Mouse (Mus musculus) midbrain, embryonic 12.5 days (tissue): ENCODE measurements at regions not wholly inside any gene's neighbourhood (a gene's known extent, or its start where the extent isn't known, plus 50 kb on each side); places are given as distances from the start of the nearest gene placed in this dataset.

Experiments
- ATAC-seq: fragments of 200-750 bp; cut with Nextera tagmentation; 2 replicates; pipeline ENCODE4 v1.8.0; 2017; ENCODE audit warnings: low read depth, moderate TSS enrichment, moderate library complexity; ENCODE audit not compliant: low FRiP score
- H3K27ac ChIP-seq: fragments of 300-500 bp; sonication (generic); replicated peaks from 2 replicates; pipeline ENCODE4 v1.5.1; 2016; ENCODE audit warnings: mild to moderate bottlenecking
- H3K27me3 ChIP-seq: fragments of 300-500 bp; sonication (generic); 2 replicates; pipeline ENCODE4 v1.6.1; 2016; ENCODE audit warnings: mild to moderate bottlenecking
- H3K36me3 ChIP-seq: fragments of 300-500 bp; sonication (generic); 2 replicates; pipeline ENCODE4 v1.6.1; 2016
- H3K4me1 ChIP-seq: fragments of 300-500 bp; sonication (generic); 2 replicates; pipeline ENCODE4 v1.6.1; 2016
- H3K4me2 ChIP-seq: fragments of 300-500 bp; sonication (generic); replicated peaks from 2 replicates; pipeline ENCODE4 v1.6.1; 2016; ENCODE audit warnings: mild to moderate bottlenecking, moderate library complexity
- H3K4me3 ChIP-seq: fragments of 300-500 bp; sonication (generic); 2 replicates; pipeline ENCODE4 v1.5.1; 2016; ENCODE audit warnings: mild to moderate bottlenecking
- H3K9ac ChIP-seq: fragments of 300-500 bp; sonication (generic); replicated peaks from 2 replicates; pipeline ENCODE4 v1.6.1; 2016; ENCODE audit warnings: mild to moderate bottlenecking, moderate library complexity
- H3K9me3 ChIP-seq: fragments of 300-500 bp; sonication (generic); 2 replicates; pipeline ENCODE4 v1.6.1; 2016; ENCODE audit warnings: mild to moderate bottlenecking
- WGBS: fragments of 180-500 bp; shearing (Covaris S2); methylation state at CpG from one replicate; pipeline ENCODE4 v1.1.7; 2016; 5-methylcytosine and 5-hydroxymethylcytosine counted together

DNA sequence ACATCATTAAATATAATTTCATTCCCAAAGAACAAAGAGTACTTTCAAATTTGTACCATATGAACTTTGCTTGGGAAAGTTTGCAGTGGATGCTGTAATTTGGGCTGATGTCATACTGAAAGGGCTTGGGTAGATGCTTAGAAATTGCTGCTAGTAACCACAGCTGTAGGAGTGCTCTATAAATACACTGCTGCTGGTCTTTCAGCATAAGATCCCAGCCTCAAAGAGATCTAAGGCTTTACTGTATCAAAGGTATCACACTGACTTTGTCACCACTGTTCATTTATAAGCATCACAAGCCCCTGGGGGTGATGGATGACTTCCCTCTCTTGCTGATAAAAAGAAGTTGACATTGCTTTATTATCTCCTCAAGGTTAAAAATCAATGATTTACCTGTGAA lies 497.2 kb downstream of the Pla2g4a start:
- no peaks in the 10 kb centered on the region for H3K4me1 ChIP-seq
- H3K9ac ChIP-seq = no peak overlapping the region
- no peak for ATAC-seq
- H3K9me3 ChIP-seq = no peaks in the 10 kb centered on the region
- H3K27ac ChIP-seq = no peak overlapping the region
- no peak overlapping the region for H3K4me2 ChIP-seq
- no peaks in the 10 kb centered on the region for H3K27me3 ChIP-seq
- H3K36me3 ChIP-seq = no peaks in the 10 kb centered on the region
- no peak overlapping the region for H3K4me3 ChIP-seq

DNA sequence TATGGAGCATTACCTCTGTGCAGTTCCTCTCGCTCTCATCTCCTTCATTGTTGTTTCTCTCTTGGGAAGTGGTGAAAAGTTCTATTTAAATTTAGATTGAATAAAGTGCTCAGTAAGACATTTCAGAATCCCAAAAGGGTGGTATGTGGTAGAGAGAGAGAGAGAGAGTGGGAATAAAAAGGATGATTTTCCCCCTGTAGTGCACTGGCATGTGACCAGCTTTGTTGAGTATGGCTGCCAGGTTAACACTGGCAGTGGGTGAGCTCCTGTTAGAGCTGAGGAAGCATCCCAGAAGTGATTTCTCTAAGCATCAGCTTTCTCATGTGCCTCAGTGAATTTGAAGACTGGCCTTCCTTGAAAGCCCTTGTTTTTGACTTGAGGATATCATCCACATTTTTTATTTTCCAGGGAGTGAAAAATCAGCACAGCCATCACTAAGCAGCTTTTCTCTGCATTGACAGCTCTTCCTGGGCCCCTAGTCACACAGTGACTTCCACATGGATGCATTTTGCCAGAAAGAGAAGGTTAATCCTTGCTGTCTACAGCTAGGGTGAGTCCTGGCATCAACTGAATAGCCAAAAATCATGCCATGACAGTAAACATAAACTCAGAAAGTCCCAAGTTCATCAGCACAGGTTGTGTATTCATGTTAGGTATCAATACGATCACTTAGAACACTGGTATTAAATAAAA lies 511.1 kb downstream of the Pla2g4a start:
- H3K36me3 ChIP-seq = no peaks in the 10 kb centered on the region
- no peaks in the 10 kb centered on the region for H3K9me3 ChIP-seq
- H3K27me3 ChIP-seq = no peaks in the 10 kb centered on the region
- no peak overlapping the region for H3K4me3 ChIP-seq
- WGBS = 91% methylated on average over 2 of the region's 2 CpGs
- H3K4me1 ChIP-seq = no peaks in the 10 kb centered on the region
- no peak overlapping the region for H3K4me2 ChIP-seq
- no peak overlapping the region for H3K27ac ChIP-seq
- no peak for ATAC-seq
- no peak overlapping the region for H3K9ac ChIP-seq

DNA sequence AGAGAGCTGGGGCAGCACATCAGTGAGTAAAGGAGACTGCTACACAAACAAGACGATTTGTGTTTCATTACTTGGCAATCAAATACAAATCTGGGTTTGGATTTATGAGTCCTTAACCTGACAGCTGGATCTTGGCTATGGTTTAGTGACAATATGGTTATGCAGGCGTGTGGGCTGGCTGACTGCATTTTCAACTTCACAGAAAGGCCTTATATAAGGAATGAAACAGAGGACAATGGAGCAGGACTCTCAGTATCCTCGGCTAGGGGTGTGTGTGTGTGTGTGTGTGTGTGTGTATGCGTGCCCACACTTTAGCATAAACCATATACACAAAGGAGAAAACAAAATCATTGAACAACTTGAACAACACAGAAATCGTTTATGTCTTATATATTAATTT lies 512.6 kb downstream of the Pla2g4a start:
- no peak overlapping the region for H3K4me2 ChIP-seq
- H3K9ac ChIP-seq = no peak overlapping the region
- H3K27me3 ChIP-seq = no peaks in the 10 kb centered on the region
- no peaks in the 10 kb centered on the region for H3K36me3 ChIP-seq
- H3K4me1 ChIP-seq = no peaks in the 10 kb centered on the region
- H3K27ac ChIP-seq = no peak overlapping the region
- 82% methylated on average over 5 of the region's 5 CpGs for WGBS
- H3K9me3 ChIP-seq = no peaks in the 10 kb centered on the region
- no peak for ATAC-seq
- no peak overlapping the region for H3K4me3 ChIP-seq

DNA sequence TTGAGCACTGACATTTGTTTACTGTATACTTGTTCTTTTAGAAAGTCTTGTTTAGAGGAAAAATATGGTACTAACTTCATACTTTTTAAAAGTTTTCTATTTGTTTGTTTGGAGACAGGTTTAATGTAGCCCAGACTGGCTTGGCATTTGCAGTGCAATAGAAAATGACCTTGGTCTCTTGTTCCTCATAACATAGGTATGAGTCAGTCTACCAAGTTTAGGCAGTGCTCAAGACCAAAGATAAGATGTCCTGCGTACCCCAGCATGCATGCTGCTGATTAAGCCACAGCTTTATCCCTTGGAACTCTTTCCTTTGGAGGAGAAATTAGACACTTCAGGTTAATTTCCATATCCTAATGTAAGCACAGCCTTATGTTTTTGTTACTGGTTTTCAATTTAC lies 550.1 kb downstream of the Pla2g4a start:
- no peak overlapping the region for H3K4me3 ChIP-seq
- WGBS = 63% methylated on average over 1 of the region's 1 CpGs
- H3K27ac ChIP-seq = no peak overlapping the region
- H3K9ac ChIP-seq = no peak overlapping the region
- H3K9me3 ChIP-seq = no peaks in the 10 kb centered on the region
- H3K27me3 ChIP-seq = no peaks in the 10 kb centered on the region
- no peak overlapping the region for H3K4me2 ChIP-seq
- H3K4me1 ChIP-seq = no peaks in the 10 kb centered on the region
- ATAC-seq = no peak
- H3K36me3 ChIP-seq = no peaks in the 10 kb centered on the region

DNA sequence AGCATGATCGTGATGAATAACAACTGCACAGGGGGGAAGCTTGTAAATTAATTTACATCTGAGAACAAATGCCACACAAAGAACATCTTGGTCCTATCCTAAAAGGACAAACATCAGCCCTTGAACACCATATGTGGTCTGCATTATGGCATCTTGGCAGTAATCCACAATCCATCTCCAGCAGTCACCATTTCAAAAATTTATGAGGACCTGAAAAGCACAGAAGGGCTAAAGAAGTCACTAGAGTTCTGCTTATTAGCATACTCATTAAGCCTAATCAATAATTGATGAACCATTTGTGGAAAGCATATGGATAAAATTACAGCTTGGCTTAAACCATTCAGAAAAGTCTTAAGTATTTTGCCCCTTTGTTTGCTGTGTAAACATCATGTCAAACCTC lies 555.7 kb downstream of the Pla2g4a start:
- Histone ChIP-seq H3K9ac (no peak overlapping the region), H3K9me3 (no peaks in the 10 kb centered on the region), H3K36me3 (no peaks in the 10 kb centered on the region), H3K4me2 (no peak overlapping the region), H3K4me3 (no peak overlapping the region), H3K27me3 (no peaks in the 10 kb centered on the region), H3K4me1 (no peaks in the 10 kb centered on the region), H3K27ac (no peak overlapping the region)
- 44% methylated on average over 1 of the region's 1 CpGs for WGBS
- peak; percentile 38; the same call in 1 of the 2 replicates for ATAC-seq

DNA sequence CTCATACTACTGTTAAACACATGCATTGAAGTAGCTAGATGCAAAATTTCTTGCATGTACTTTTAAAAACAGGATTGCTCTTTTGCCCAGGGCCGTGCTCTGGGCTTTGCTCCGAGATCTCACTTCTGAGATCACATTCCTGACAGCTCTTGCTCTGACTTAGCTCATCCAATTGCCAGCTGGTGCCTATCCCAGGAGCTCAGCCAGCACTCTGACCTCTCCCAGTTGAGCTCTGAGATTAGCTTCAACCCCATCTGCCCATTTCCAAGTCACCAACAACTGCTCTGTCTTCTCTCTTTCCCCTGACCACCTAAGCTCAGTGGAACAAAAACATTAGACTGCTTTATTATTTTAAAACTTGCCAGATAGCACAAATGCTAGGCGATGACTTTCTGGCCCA lies 572.4 kb downstream of the Pla2g4a start:
- Histone ChIP-seq H3K36me3 (no peaks in the 10 kb centered on the region), H3K4me1 (no peaks in the 10 kb centered on the region), H3K27ac (no peak overlapping the region), H3K9me3 (no peaks in the 10 kb centered on the region), H3K4me3 (no peak overlapping the region), H3K27me3 (no peaks in the 10 kb centered on the region), H3K9ac (no peak overlapping the region), H3K4me2 (no peak overlapping the region)
- ATAC-seq = no peak
- 81% methylated on average over 3 of the region's 3 CpGs for WGBS

DNA sequence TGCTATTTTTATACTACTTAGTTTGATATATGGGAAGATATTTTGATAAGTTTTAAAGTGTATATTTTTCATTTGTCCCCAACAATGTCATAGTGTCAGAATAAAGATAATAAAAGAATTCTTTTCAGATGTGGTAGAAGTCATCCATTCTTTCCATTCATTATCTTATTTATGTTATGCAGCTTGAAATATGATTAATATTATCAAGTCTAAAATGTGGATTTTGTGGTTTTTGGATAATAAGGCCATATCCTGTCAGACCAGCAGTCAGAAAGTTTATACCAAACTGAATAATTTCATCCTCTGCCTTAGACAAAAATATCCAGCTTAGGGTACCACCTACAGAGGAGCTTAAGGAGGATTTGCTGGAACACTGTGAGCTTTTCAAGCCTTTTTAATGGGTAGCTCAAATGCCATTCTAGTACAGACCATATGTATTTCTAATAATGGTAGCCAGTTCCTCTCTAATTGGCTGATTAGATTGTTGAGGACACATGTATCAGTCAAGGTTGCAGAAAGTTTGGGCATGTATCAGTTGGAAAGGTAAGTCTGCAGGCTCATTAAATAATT lies 609.7 kb downstream of the Pla2g4a start:
- H3K9me3 ChIP-seq = no peaks in the 10 kb centered on the region
- no peak overlapping the region for H3K4me2 ChIP-seq
- H3K4me3 ChIP-seq = no peak overlapping the region
- no peak overlapping the region for H3K27ac ChIP-seq
- no peaks in the 10 kb centered on the region for H3K36me3 ChIP-seq
- H3K27me3 ChIP-seq = no peaks in the 10 kb centered on the region
- H3K9ac ChIP-seq = no peak overlapping the region
- no peak for ATAC-seq
- no peaks in the 10 kb centered on the region for H3K4me1 ChIP-seq

DNA sequence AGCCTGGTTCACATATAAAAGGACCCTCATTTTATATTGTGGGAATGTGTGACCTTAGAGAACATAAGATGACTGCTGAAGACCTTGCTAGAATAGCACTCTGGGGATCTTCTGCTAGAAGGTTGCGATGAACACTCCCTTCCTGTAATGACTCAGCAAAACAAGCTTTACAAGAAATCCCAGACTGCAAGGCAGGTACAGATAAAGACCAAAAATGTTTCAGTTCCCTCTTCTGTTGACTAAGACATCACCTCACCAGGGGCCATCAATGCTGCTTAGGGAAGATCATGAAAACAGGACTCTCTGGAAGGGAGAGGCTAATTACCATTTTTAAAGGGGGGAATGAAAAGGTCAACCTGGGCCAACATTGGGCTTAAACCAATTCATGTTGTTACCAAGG lies 613.7 kb downstream of the Pla2g4a start:
- H3K36me3 ChIP-seq = no peaks in the 10 kb centered on the region
- ATAC-seq = no peak
- no peak overlapping the region for H3K27ac ChIP-seq
- H3K4me3 ChIP-seq = no peak overlapping the region
- no peaks in the 10 kb centered on the region for H3K9me3 ChIP-seq
- no peak overlapping the region for H3K4me2 ChIP-seq
- H3K9ac ChIP-seq = no peak overlapping the region
- no peaks in the 10 kb centered on the region for H3K4me1 ChIP-seq
- WGBS = 84% methylated on average over 1 of the region's 1 CpGs
- no peaks in the 10 kb centered on the region for H3K27me3 ChIP-seq

DNA sequence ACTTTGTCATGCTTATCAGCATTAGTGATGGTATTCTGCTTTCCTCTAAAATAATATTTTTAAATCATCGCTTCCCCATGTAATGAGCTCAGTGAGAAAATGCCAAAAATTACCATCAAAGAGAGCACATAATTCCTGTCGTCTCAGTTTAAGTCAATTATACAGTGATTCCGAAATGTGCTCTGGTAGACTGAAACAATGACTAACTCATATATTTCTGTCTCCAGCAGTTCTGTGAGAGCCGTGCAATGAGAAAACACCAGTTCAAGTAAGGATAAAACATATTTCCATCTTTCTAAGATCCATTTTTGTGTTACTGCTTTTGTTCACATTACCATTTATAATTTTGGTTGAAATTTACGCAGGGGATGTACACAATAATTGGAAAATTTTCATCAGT lies 622.9 kb downstream of the Pla2g4a start:
- Histone ChIP-seq H3K4me2 (no peak overlapping the region), H3K4me3 (no peak overlapping the region), H3K4me1 (no peaks in the 10 kb centered on the region), H3K9ac (no peak overlapping the region), H3K9me3 (no peaks in the 10 kb centered on the region), H3K27me3 (no peaks in the 10 kb centered on the region), H3K27ac (no peak overlapping the region), H3K36me3 (no peaks in the 10 kb centered on the region)
- no peak for ATAC-seq
- WGBS = 86% methylated on average over 5 of the region's 5 CpGs

DNA sequence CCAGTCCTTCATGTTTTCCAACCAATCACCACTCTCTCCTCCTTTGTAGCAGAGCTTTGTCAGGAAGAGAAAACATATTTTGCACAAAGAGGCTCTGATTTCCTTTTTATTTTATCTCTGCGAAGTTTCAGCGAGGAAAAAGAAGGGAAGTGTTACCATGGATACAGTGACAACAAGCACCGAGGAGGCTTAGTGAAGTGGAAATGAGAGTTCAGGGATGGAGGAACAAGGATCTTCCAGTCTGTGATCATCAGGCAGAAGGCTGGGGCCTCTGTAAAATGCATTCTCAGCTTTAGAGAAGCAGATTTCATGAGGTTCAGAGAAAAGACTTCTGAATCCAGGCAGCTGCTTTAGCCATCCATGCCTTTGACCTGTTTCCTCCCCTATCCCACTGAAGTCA lies 628.9 kb downstream of the Pla2g4a start:
- WGBS = 15% methylated on average over 3 of the region's 3 CpGs
- H3K9ac ChIP-seq = no peak overlapping the region
- peaks cover 5% of the 10 kb centered on the region; the same call in 1 of the 2 replicates for H3K4me1 ChIP-seq
- no peaks in the 10 kb centered on the region for H3K27me3 ChIP-seq
- H3K36me3 ChIP-seq = no peaks in the 10 kb centered on the region
- H3K4me3 ChIP-seq = no peak overlapping the region
- no peak overlapping the region for H3K4me2 ChIP-seq
- ATAC-seq = no peak; the same call in 1 of the 2 replicates
- no peaks in the 10 kb centered on the region for H3K9me3 ChIP-seq
- no peak overlapping the region for H3K27ac ChIP-seq

DNA sequence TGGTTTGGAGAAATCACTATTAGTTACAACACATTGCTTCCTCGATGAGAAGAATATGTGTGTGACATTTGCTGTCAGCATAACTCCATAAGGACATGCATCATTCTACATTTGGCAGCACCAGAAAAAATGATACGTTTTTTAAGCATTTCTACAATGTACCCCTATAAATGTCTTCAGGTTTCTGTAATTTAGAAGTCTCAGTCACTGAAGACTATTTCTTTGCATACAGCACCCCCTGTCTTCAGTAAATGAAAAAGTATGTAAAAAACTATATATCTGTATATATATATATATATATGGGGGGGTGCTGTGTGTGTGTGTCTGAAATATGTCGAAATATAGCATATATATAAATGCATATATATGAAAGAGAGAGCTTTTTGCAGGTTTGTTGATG lies 633.9 kb downstream of the Pla2g4a start:
- Histone ChIP-seq H3K4me3 (no peak overlapping the region), H3K9ac (no peak overlapping the region), H3K4me2 (no peak overlapping the region), H3K27me3 (no peaks in the 10 kb centered on the region), H3K9me3 (no peaks in the 10 kb centered on the region), H3K4me1 (peaks cover 2% of the 10 kb centered on the region; the same call in 1 of the 2 replicates), H3K27ac (no peak overlapping the region), H3K36me3 (no peaks in the 10 kb centered on the region)
- no peak for ATAC-seq
- 79% methylated on average over 3 of the region's 3 CpGs for WGBS

DNA sequence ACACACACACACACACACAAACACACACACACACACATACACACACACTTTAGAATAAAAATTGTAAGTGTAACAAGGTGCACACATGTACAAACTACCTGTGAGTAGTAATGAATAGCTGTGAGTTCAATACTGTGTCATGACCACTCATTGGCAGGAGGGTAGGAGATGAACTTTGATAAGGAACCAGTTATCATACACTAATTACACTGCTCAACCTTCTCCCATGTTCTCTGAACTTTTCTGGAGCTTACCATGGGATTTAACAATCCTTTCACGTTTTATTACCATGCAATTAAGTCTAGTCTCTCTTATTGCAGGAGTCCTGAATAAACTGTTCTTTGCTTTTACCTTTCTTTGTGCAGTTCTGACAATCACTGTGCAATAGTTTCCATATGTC lies 638.0 kb downstream of the Pla2g4a start:
- Histone ChIP-seq H3K36me3 (no peaks in the 10 kb centered on the region), H3K27me3 (no peaks in the 10 kb centered on the region), H3K4me2 (no peak overlapping the region), H3K4me1 (no peaks in the 10 kb centered on the region), H3K9ac (no peak overlapping the region), H3K4me3 (no peak overlapping the region), H3K9me3 (no peaks in the 10 kb centered on the region), H3K27ac (no peak overlapping the region)
- WGBS = 70% methylated on average over 1 of the region's 1 CpGs
- no peak for ATAC-seq

DNA sequence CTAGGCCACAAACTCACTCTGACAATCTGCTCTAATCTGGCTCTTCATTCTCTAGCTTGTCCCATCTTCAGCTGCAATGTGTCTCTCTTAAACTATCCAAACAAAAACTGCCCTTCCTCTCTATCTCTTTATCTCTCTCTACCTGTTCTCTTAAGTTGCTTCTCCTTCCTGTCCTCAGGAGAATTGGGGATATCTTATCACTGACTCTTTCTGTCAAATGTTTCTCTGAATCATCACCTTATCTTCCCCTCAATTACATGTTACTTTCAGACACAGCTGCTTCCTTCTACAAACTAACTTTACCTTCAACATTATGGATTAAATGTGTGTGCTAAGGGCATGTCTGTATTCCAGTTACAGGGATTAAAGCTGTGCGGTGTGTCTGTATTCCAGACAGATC lies 671.4 kb downstream of the Pla2g4a start:
- no peak for ATAC-seq
- Histone ChIP-seq H3K27ac (no peak overlapping the region), H3K9me3 (no peaks in the 10 kb centered on the region), H3K27me3 (no peaks in the 10 kb centered on the region), H3K4me1 (no peaks in the 10 kb centered on the region), H3K4me2 (no peak overlapping the region), H3K9ac (no peak overlapping the region), H3K36me3 (no peaks in the 10 kb centered on the region), H3K4me3 (no peak overlapping the region)
- WGBS = 96% methylated on average over 1 of the region's 1 CpGs
